Mouse (Mus musculus): ENCODE measurements around the gene B4galt2. TPM values are rescaled to one million over a fixed set of nuclear protein-coding genes. Genes with fewer than 3 reads are reported as not detected.

Gene B4galt2
- total and polyA plus RNA-seq, 2 experiments from 2014 or later, result 92.9 to 337 TPM

- TF ChIP-seq CTCF (IDR thresholded peaks at IDR 0.05), result no peak
- ATAC-seq (ENCODE audit: low FRiP score) (no peak), DNase-seq (ENCODE audit: low spot score) (no peak)
- Histone ChIP-seq H3K9ac (replicated peaks; ENCODE audit: low read length, poor library complexity, severe bottlenecking) (peak overlapping the region; percentile 6; the same call in 1 of the 2 replicates), H3K4me2 (ENCODE audit: low read depth, low read length, poor library complexity, severe bottlenecking) (peak overlapping the region; percentile 84), H3K4me3 (ENCODE audit: low read depth, low read length) (peak overlapping the region; percentile 68), H3K4me1 (ENCODE audit: insufficient read depth, low read length) (peaks cover 13% of the 10 kb centered on the region; the same call in 1 of the 2 replicates), H3K27me3 (ENCODE audit: insufficient read depth, low read length) (no peaks in the 10 kb centered on the region), H3K27ac (ENCODE audit: low read depth, low read length) (no peak overlapping the region), H3K9me3 (ENCODE audit: low read length) (no peaks in the 10 kb centered on the region), H3K36me3 (ENCODE audit: insufficient read depth, low read length) (no peaks in the 10 kb centered on the region; the same call in 1 of the 2 replicates)
- WGBS, result 42% methylated on average over 3 of the region's 3 CpGs
Observed at GRCm38 (mm10) chr4:117913421-117913820, 30.1 kb upstream of the B4galt2 start.

GRCm38 (mm10) chr4:117912685-117913273 lies 29.5 kb upstream of the B4galt2 start:
- H3K9me3 ChIP-seq (ENCODE audit: low read length), result no peaks in the 10 kb centered on the region
- no peaks in the 10 kb centered on the region; the same call in 1 of the 2 replicates for H3K36me3 ChIP-seq (ENCODE audit: insufficient read depth, low read length)
- peak overlapping the region; percentile 84 for H3K4me2 ChIP-seq (ENCODE audit: low read depth, low read length, poor library complexity, severe bottlenecking)
- no peak for DNase-seq (ENCODE audit: low spot score)
- no peak overlapping the region for H3K27ac ChIP-seq (ENCODE audit: low read depth, low read length)
- H3K4me3 ChIP-seq (ENCODE audit: low read depth, low read length), result peak overlapping the region; percentile 68; the same call in 1 of the 2 replicates
- ATAC-seq (ENCODE audit: low FRiP score), result no peak
- 68% methylated on average over 7 of the region's 7 CpGs for WGBS
- no peak for TF ChIP-seq CTCF (IDR thresholded peaks at IDR 0.05)
- peak overlapping the region; percentile 6; the same call in 1 of the 2 replicates for H3K9ac ChIP-seq (replicated peaks; ENCODE audit: low read length, poor library complexity, severe bottlenecking)
- no peaks in the 10 kb centered on the region for H3K27me3 ChIP-seq (ENCODE audit: insufficient read depth, low read length)
- H3K4me1 ChIP-seq (ENCODE audit: insufficient read depth, low read length), result peaks cover 19% of the 10 kb centered on the region; the same call in 1 of the 2 replicates

DNA sequence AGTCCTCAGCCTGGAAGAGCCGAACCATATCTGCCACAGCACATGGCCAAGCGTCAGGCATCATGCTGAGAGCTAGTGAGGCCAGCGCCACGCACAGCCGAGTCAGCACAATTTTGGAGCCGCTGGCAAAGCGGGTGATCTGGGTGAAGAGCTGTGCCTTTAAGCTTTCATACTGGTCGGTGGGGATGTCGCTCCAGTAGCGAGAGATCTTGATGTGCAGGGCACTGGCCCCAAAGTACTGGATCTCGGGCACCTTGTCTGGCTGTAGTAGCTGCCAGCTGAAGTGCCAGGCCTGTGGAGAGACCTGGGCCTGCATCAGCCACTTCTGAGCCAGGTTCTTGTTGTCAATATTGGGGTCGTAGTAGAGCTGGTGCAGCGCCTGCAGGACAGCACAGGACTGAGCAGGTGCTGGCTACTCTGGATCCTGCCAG lies 28.9 kb upstream of the B4galt2 start:
- no peak for DNase-seq (ENCODE audit: low spot score)
- WGBS, result 90% methylated on average over 13 of the region's 13 CpGs
- Histone ChIP-seq H3K36me3 (ENCODE audit: insufficient read depth, low read length) (no peaks in the 10 kb centered on the region; the same call in 1 of the 2 replicates), H3K9ac (replicated peaks; ENCODE audit: low read length, poor library complexity, severe bottlenecking) (no peak overlapping the region), H3K4me1 (ENCODE audit: insufficient read depth, low read length) (peaks cover 19% of the 10 kb centered on the region; the same call in 1 of the 2 replicates), H3K4me2 (ENCODE audit: low read depth, low read length, poor library complexity, severe bottlenecking) (no peak overlapping the region), H3K27ac (ENCODE audit: low read depth, low read length) (no peak overlapping the region), H3K4me3 (ENCODE audit: low read depth, low read length) (no peak overlapping the region), H3K9me3 (ENCODE audit: low read length) (no peaks in the 10 kb centered on the region), H3K27me3 (ENCODE audit: insufficient read depth, low read length) (no peaks in the 10 kb centered on the region)
- no peak for ATAC-seq (ENCODE audit: low FRiP score)
- TF ChIP-seq CTCF (IDR thresholded peaks at IDR 0.05), result no peak

DNA sequence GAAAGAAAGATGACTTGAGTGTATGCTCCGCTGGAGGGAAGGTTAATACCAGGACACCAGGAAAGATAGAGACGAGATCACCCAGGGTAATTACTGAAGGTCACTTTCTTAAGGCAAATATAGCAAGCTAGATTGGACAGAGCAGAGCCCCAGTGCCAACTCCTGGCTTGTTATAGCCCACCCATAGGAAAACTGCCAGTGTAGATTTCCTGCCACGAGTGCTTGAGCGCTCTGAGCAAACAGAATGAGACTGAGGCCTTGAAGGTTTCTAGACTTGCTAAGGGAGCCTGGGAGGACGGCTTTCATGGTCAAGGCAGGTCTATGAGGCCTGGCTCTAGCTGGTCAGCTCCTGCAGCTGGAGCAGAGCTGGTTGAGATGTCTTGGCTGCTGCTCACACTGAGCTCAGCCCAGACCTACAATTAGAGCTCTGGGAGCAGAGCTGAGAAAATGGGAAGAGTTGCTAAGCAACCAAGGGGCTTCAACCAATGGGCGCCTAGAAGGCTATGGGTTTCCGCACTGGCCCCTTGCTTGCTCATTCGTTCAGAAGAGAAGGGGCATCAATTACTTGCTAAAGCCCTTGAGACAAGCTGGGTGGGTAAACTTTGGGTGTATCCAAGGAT lies 25.7 kb upstream of the B4galt2 start:
- peak overlapping the region; percentile 46; the same call in 1 of the 2 replicates for H3K9ac ChIP-seq (replicated peaks; ENCODE audit: low read length, poor library complexity, severe bottlenecking)
- WGBS, result 48% methylated on average over 8 of the region's 8 CpGs
- DNase-seq (ENCODE audit: low spot score) (peak; percentile 89), ATAC-seq (ENCODE audit: low FRiP score) (peak; percentile 77)
- H3K27ac ChIP-seq (ENCODE audit: low read depth, low read length), result peak overlapping the region; percentile 81
- TF ChIP-seq CTCF (IDR thresholded peaks at IDR 0.05), result no peak
- peaks cover 18% of the 10 kb centered on the region for H3K36me3 ChIP-seq (ENCODE audit: insufficient read depth, low read length)
- peaks cover 19% of the 10 kb centered on the region; the same call in 1 of the 2 replicates for H3K4me1 ChIP-seq (ENCODE audit: insufficient read depth, low read length)
- H3K4me3 ChIP-seq (ENCODE audit: low read depth, low read length), result peak overlapping the region; percentile 16; the same call in 1 of the 2 replicates
- peak overlapping the region; percentile 43 for H3K4me2 ChIP-seq (ENCODE audit: low read depth, low read length, poor library complexity, severe bottlenecking)
- H3K9me3 ChIP-seq (ENCODE audit: low read length), result no peaks in the 10 kb centered on the region
- no peaks in the 10 kb centered on the region for H3K27me3 ChIP-seq (ENCODE audit: insufficient read depth, low read length)

GRCm38 (mm10) chr4:117906196-117906595 lies 22.9 kb upstream of the B4galt2 start:
- H3K36me3 ChIP-seq (ENCODE audit: insufficient read depth, low read length), result peaks cover 46% of the 10 kb centered on the region
- WGBS, result 91% methylated on average over 3 of the region's 3 CpGs
- no peaks in the 10 kb centered on the region for H3K27me3 ChIP-seq (ENCODE audit: insufficient read depth, low read length)
- H3K27ac ChIP-seq (ENCODE audit: low read depth, low read length), result no peak overlapping the region
- no peaks in the 10 kb centered on the region for H3K9me3 ChIP-seq (ENCODE audit: low read length)
- peaks cover 8% of the 10 kb centered on the region; the same call in 1 of the 2 replicates for H3K4me1 ChIP-seq (ENCODE audit: insufficient read depth, low read length)
- H3K4me3 ChIP-seq (ENCODE audit: low read depth, low read length), result no peak overlapping the region
- DNase-seq (ENCODE audit: low spot score) (no peak), ATAC-seq (ENCODE audit: low FRiP score) (no peak)
- H3K9ac ChIP-seq (replicated peaks; ENCODE audit: low read length, poor library complexity, severe bottlenecking), result no peak overlapping the region
- no peak for TF ChIP-seq CTCF (IDR thresholded peaks at IDR 0.05)
- no peak overlapping the region for H3K4me2 ChIP-seq (ENCODE audit: low read depth, low read length, poor library complexity, severe bottlenecking)

DNA sequence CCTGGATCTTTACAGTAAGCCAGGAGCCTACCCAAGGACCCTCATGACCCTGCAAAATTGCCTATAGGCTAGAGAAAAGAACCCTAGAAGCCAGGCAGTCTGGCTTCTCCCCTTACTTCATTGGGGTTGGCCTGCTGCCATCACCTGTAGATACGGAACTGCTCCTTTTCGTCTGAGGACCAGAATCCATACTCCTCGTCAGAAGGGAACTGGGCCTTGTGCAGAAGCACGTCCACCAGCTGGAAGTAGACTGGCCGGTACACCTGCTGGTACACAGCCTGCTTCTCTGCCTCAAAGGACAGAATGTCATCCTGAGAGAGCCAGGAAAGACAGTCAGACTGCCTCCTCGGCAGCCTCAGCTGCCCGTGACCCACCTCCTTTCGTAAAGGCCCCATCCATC lies 21.5 kb upstream of the B4galt2 start:
- TF ChIP-seq CTCF (IDR thresholded peaks at IDR 0.05), result no peak
- Histone ChIP-seq H3K27me3 (ENCODE audit: insufficient read depth, low read length) (no peaks in the 10 kb centered on the region), H3K4me1 (ENCODE audit: insufficient read depth, low read length) (peaks cover 8% of the 10 kb centered on the region; the same call in 1 of the 2 replicates), H3K36me3 (ENCODE audit: insufficient read depth, low read length) (peaks cover 60% of the 10 kb centered on the region), H3K27ac (ENCODE audit: low read depth, low read length) (no peak overlapping the region), H3K9me3 (ENCODE audit: low read length) (no peaks in the 10 kb centered on the region), H3K4me2 (ENCODE audit: low read depth, low read length, poor library complexity, severe bottlenecking) (no peak overlapping the region), H3K4me3 (ENCODE audit: low read depth, low read length) (no peak overlapping the region), H3K9ac (replicated peaks; ENCODE audit: low read length, poor library complexity, severe bottlenecking) (no peak overlapping the region)
- DNase-seq (ENCODE audit: low spot score) (no peak), ATAC-seq (ENCODE audit: low FRiP score) (no peak)
- 95% methylated on average over 8 of the region's 8 CpGs for WGBS

Data from midbrain, postnatal 0 days (tissue).